Mouse (Mus musculus) fat pad, adult 2 months (tissue): ENCODE data around the gene Gm128.

Source experiments
- DNase-seq: peaks from one replicate; pipeline ENCODE4 v3.0.0-alpha.2; 2011; ENCODE audit warnings: low read depth, low spot score; ENCODE audit errors: extremely low read depth

Gm128 gene

GRCm38 (mm10) chr3:95269789-95270188 is 28.4 kb upstream of the Gm128 start:
- DNase-seq = no peak

DNA sequence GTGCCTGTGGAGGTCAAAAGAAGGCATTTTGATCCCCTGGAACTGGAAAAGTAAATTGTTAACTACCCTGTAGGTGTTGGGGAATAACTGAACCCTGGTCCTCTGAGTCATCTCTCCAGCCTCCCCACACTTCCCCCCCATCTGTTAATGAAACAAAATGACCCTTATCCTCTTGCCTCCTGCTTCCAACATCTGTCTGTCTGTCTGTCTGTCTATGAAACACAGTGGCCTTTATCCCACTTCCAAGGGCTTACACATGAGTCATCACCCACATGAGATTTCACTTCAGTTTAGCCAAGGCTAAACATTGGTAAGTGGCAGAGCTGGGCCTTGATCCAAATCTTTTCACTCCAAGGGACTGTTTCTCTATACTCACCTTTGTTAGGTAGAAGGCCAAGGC is 26.5 kb upstream of the Gm128 start:
- DNase-seq = no peak

DNA sequence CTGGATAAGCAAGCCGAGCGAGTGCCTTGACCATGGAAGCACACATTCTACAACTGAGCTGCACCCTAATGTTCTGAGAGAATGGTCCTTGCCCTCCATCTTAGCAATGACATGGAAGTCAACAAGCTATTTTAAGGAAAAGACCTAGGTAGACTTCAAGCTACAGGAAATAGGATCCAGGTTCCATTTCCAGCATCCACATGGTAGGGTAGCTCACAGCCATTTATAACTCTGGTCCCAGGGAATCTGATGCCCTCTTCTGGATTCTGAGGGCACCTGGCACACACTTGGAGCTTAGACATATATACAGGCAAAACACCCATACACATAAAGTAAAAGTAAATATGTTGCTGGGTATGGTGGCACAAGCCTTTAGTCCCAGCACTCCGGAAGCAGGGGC is 24.7 kb upstream of the Gm128 start:
- DNase-seq = no peak

- no peak for DNase-seq
Measured at GRCm38 (mm10) chr3:95264724-95265123, 23.3 kb upstream of the Gm128 start.

GRCm38 (mm10) chr3:95263089-95263739 is 21.8 kb upstream of the Gm128 start:
- DNase-seq = no peak

- DNase-seq = no peak
Measured at GRCm38 (mm10) chr3:95261975-95262374, 20.6 kb upstream of the Gm128 start.

DNA sequence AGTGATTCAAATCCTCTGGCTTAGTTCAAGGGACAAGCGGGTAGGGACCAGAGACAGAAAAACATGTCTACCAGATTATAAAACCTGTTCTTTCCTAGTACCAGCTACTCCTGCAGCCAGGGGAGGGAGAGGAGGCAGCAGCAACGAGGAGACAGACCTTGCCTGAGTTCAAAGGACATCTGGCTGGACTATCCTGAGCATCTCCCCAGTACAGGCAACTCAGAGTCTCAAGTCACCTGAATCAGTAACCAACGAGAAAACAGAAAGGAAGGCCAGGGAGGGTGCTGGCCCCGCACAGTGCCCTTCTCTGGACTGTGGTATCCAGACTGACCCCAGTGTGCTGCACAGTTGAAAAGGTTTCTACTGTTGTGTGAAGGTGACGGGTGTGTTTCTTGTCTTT is 15.5 kb upstream of the Gm128 start:
- DNase-seq = no peak

- DNase-seq = no peak
Measured at GRCm38 (mm10) chr3:95250783-95251424, 9.5 kb upstream of the Gm128 start, which contains the start of gene Bnipl. Gene Bnipl (minus strand): TSS chr3:95251193.

- no peak for DNase-seq
Measured at GRCm38 (mm10) chr3:95250361-95250760, 9.0 kb upstream of the Gm128 start.

- no peak for DNase-seq
Measured at GRCm38 (mm10) chr3:95247660-95248336, 6.4 kb upstream of the Gm128 start.

- peak; percentile 72 for DNase-seq
Measured at GRCm38 (mm10) chr3:95246465-95247231, 5.2 kb upstream of the Gm128 start.

DNA sequence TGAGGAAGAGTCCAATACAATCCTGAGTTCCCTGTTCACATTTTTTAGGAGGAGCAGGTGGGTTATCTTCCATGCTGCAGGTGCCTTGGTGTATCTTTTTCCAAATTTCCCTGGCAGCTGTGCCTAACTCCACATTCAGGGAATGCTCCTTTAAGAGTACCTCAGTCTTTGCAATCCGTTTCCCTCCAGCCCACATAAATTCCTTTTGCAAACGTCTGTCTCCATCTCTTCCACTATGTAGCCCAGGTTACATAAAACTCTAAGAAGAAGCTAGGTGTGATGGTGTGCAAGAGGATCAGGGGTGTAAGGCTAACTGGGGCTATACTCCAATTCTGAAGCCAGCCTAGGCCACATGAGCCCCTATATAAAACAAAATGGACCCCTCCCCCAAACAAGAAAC is 1.7 kb upstream of the Gm128 start:
- no peak for DNase-seq

DNA sequence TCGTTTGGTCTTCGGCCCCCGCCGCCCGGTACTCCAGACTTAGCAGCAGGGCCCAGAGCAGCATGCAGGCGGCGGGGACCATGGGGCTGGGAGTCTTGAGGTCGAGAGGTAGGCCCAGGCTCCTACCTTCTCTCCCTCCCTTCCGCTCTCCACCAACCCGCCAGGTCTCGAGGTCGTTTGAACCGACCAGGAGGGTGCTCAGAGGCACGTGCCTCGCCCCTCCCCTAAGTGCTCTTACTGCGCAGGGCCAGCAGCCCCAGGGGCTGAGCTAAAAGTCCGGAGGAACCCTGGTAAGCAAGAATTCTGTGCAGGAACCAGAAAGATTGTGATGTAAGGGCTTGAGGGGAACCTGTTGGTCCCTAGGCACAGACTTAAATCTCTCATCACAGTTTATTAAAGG is 498 bp downstream of the Gm128 start:
- no peak for DNase-seq

DNA sequence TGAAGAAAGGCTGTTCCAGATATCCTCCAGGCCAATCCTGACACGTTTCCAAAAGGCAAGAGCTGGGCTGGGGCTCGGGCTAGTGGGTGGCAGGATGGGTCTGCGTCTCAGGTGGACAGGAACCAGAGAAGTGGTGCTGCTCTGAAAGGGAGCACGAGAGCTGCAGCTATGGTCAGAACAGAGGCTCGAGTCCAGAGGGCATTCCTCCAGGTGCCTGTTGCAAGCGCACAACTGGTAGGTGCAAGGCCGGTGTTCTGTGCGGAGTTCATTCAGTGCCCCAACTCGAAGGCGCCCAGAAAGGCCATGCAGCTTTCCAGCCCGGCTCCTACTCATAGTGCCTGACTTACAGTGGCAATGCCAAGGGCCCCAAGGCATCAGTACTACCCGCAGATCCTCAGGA is 1.4 kb downstream of the Gm128 start:
- no peak for DNase-seq

GRCm38 (mm10) chr3:95239022-95239421 is 2.4 kb downstream of the Gm128 start:
- DNase-seq = no peak

DNA sequence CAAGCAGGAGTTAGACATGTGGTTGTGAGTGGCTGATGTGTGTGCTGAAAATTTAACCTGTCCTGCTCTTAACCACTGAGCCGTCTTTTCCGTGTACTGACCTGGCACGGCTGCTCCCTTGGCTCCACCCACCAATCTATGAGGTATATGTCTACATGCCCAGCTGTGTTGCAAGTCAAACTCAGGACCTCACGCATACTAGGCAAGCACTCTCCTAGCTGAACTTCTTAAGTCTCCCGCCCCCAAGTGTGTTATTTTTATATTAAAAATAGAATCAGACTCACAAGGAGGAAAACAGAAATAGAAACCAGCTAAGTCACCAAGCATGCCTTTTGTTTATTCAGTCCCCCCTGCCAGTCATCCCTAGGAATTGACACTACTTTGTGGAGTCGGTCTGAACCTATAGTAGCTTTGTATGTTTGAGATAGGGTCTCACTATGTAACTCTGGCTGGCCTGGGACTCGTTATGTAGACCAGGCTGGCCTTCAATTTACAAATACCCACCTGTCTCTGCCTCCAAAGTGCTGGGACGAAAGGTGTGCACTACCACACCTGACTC is 3.8 kb downstream of the Gm128 start:
- DNase-seq = no peak

DNA sequence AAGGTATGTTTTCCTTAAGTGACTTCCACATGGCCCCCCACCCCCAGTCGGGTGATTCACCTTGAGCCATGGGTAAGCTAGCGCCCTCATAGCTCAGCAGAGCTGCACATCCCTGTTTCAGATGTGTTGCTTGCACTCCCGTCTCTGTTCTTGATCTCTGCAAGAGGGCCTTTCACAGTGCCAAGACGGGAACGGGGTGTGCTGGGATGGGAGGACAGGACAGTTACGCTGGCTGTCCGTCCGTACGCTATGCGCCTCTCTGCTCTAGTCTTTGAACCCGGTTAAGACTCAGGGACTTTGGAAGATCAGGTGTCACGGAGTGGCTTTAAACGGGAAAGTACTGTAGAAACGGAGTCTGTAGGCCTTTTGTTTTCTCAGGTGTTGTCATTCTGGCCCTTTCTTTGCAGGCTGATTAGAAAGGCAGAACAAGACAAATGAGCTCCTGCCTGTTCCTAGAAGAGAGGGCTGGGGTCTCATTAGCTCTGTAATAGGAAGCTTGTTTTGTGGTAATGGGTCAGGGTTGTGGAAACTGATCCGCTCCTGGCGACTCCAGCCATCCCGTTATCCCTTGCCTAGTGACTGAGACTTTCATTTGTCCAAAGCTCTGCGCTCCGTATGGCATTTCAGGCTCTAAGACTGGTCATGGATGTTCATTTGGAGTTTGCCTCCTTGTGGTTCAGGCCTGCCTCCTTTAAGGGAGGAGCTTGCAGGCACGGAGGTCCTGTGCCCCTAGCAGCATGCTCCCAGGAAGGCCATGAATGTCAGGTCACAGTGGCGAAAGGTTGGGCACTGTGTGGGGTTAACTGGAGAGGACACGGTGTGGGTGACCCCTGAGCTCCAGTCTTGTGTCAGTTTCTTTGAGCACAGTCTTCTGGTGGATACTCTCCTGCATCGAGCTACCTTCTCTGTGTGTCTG is 5.8 kb downstream of the Gm128 start:
- DNase-seq = no peak

GRCm38 (mm10) chr3:95233303-95233980 is 8.0 kb downstream of the Gm128 start:
- no peak for DNase-seq

DNA sequence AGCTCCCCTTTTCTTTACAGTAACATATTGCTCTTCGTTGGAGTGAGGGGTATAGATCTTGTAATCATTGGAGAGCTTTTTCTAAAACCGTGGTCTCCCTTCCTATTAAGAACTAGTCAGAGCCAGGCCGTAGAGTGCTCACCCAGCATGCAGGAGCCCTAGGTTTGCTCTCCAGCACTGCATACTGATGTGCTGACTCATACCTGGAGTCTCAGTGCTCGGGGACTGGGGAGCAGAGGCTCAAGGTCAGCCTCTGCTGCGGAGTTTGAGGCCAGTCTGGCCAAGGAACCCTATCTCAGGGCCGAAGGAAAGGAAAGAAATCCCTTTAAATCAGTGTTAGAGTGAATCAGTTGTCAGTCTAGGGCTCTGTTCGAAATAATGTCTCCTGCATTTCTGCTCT is 8.6 kb downstream of the Gm128 start:
- no peak for DNase-seq
